Mouse (Mus musculus): ENCODE results near the gene Supt20. TPM values are rescaled to one million over a fixed set of nuclear protein-coding genes. Genes with fewer than 3 reads are reported as not detected.

Supt20 gene
- polyA plus RNA-seq (2015; fragmentation: Nextera tagmentation; extraction: Ambion mirVana) = 97.7 and 98.5 TPM in 2 replicates

DNA sequence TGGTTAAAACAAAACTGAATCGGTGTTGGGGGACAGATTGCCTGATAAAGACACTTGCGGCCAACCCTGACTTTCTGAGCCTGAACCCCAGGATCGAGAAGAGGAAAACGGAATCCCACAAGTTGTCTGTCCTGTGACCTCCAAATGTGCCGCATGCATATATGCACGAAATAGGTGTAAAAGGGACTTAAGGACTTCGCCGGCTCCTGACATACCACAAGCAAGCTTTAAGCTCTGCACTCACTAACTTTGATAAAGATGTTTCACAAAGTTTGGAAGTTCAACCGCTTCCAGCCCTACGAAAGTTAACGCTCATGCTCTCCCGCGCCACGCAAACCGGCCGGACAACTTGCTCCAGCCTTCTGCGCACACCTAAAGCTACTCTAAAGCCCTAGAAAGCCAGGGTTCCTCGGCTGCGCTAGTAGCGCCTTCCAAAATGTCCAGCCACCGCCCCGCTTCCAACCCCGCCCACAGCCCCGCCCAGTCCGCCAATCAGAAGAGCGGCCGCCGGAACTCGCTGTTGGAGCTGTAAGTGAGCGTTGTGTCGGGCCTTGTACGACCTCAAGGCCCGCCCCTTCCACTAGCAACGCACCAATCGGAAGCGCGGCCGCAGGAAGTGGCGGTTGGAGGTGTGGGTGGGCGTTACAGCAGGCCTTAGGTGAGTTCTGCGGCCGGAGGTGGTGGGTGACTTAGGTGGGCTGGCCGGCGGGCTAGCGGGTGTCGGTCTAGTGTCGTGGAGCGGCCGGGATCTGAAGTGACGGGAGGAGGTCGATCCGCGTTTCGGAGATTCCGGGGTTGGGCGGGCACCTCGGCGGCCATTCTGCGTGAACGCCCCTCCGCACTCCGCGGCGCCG is at the start of gene Supt20:
Gene Supt20 (plus strand): TSS at position 606 of the 854 bp plus-strand sequence.
- peak within 1 kb of the TSS; percentile 71 for H3K9ac ChIP-seq
- H3K36me3 ChIP-seq = peaks cover 18% of the 10 kb centered on the region
- WGBS = 1% methylated on average over 64 of the region's 65 CpGs
- no peaks in the 10 kb centered on the region for H3K9me3 ChIP-seq
- H3K4me1 ChIP-seq = peaks cover 3% of the 10 kb centered on the region; the same call in 1 of the 2 replicates
- H3K4me3 ChIP-seq = peak within 1 kb of the TSS; percentile 75
- H3K27me3 ChIP-seq = no peaks in the 10 kb centered on the region
- peak within 1 kb of the TSS; percentile 91 for H3K27ac ChIP-seq
- H3K4me2 ChIP-seq = peak within 1 kb of the TSS; percentile 66
- peak; percentile 98 for ATAC-seq (ENCODE audit: insufficient number of reproducible peaks, low FRiP score, low TSS enrichment, low read depth)

GRCm38 (mm10) chr3:54642851-54643250 is 49.8 kb upstream of the Supt20 start:
- no peak overlapping the region for H3K4me2 ChIP-seq
- H3K4me3 ChIP-seq = no peak overlapping the region
- no peaks in the 10 kb centered on the region for H3K4me1 ChIP-seq
- no peaks in the 10 kb centered on the region for H3K9me3 ChIP-seq
- no peak for ATAC-seq (ENCODE audit: insufficient number of reproducible peaks, low FRiP score, low TSS enrichment, low read depth)
- WGBS = 30% methylated on average over 1 of the region's 1 CpGs
- no peak overlapping the region for H3K9ac ChIP-seq
- no peaks in the 10 kb centered on the region for H3K36me3 ChIP-seq
- H3K27me3 ChIP-seq = no peaks in the 10 kb centered on the region
- H3K27ac ChIP-seq = no peak overlapping the region

GRCm38 (mm10) chr3:54647583-54647982 is 45.0 kb upstream of the Supt20 start:
- Histone ChIP-seq H3K36me3 (no peaks in the 10 kb centered on the region), H3K9ac (no peak overlapping the region), H3K4me2 (no peak overlapping the region), H3K9me3 (no peaks in the 10 kb centered on the region), H3K27me3 (no peaks in the 10 kb centered on the region), H3K27ac (peak overlapping the region; percentile 75), H3K4me1 (0 out of 2 replicates have a peak, but pooled peaks cover 7% of the 10 kb centered on the region), H3K4me3 (no peak overlapping the region)
- ATAC-seq (ENCODE audit: insufficient number of reproducible peaks, low FRiP score, low TSS enrichment, low read depth) = no peak; the same call in 1 of the 2 replicates
- 35% methylated on average over 2 of the region's 2 CpGs for WGBS

DNA sequence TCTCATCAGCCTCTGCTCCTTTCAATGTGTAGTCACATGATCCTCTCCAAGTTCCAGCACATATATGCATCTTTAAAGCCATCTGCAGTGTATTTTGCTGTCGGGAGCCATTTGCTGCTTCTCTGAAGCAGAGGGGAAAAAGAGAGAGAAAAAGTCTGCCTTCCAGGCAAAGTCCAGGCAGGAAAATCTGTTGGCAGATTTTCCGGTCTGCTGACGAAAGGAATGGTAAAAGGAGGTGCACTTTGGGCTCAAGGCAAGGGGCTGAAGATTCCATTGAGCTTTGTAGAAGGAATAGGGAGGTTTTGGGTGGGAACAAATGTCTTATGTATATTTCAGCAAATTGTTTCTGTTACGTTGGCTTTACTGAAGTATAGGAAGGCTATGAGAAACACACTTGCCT is 41.0 kb upstream of the Supt20 start:
- 52% methylated on average over 4 of the region's 4 CpGs for WGBS
- H3K9ac ChIP-seq = no peak overlapping the region
- no peaks in the 10 kb centered on the region for H3K9me3 ChIP-seq
- H3K36me3 ChIP-seq = no peaks in the 10 kb centered on the region
- no peak overlapping the region for H3K4me2 ChIP-seq
- no peak for ATAC-seq (ENCODE audit: insufficient number of reproducible peaks, low FRiP score, low TSS enrichment, low read depth)
- H3K27ac ChIP-seq = peak overlapping the region; percentile 23
- no peak overlapping the region for H3K4me3 ChIP-seq
- no peaks in the 10 kb centered on the region for H3K27me3 ChIP-seq
- 0 out of 2 replicates have a peak, but pooled peaks cover 7% of the 10 kb centered on the region for H3K4me1 ChIP-seq

- Histone ChIP-seq H3K4me3 (no peak overlapping the region), H3K9me3 (no peaks in the 10 kb centered on the region), H3K27me3 (no peaks in the 10 kb centered on the region), H3K4me2 (no peak overlapping the region), H3K36me3 (no peaks in the 10 kb centered on the region), H3K9ac (no peak overlapping the region), H3K27ac (no peak overlapping the region), H3K4me1 (0 out of 2 replicates have a peak, but pooled peaks cover 4% of the 10 kb centered on the region)
- no peak for ATAC-seq (ENCODE audit: insufficient number of reproducible peaks, low FRiP score, low TSS enrichment, low read depth)
- 78% methylated on average over 1 of the region's 1 CpGs for WGBS
These were observed 38.4 kb upstream of the Supt20 start for GRCm38 (mm10) chr3:54654169-54654568.

DNA sequence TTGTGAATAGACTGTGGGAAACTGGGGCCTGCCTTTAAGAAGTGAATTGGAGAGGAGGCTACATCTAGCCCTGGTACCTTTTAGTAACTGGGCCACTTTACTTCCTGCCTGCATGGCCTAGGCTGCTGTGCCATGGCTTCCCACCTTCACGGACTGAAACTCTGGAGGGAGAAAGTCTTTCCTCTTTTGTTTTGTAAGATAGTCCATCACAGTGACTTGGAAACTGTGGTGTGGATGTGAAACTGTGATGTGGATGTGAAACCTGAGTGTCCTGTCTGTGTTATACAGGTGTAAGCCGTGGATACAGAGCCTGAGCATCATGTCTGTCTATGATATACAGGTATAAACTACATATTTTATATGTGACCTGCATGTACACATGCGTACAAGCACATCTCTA is 35.5 kb upstream of the Supt20 start:
- H3K4me1 ChIP-seq = 0 out of 2 replicates have a peak, but pooled peaks cover 4% of the 10 kb centered on the region
- no peaks in the 10 kb centered on the region for H3K36me3 ChIP-seq
- no peak overlapping the region for H3K9ac ChIP-seq
- no peak overlapping the region for H3K4me2 ChIP-seq
- peak overlapping the region; percentile 59 for H3K27ac ChIP-seq
- no peaks in the 10 kb centered on the region for H3K9me3 ChIP-seq
- no peak overlapping the region for H3K4me3 ChIP-seq
- H3K27me3 ChIP-seq = no peaks in the 10 kb centered on the region
- WGBS = 78% methylated on average over 3 of the region's 3 CpGs
- no peak for ATAC-seq (ENCODE audit: insufficient number of reproducible peaks, low FRiP score, low TSS enrichment, low read depth)

- H3K4me3 ChIP-seq = no peak overlapping the region
- H3K4me2 ChIP-seq = no peak overlapping the region
- 0 out of 2 replicates have a peak, but pooled peaks cover 4% of the 10 kb centered on the region for H3K4me1 ChIP-seq
- peak overlapping the region; percentile 59 for H3K27ac ChIP-seq
- ATAC-seq (ENCODE audit: insufficient number of reproducible peaks, low FRiP score, low TSS enrichment, low read depth) = peak; percentile 78
- H3K27me3 ChIP-seq = no peaks in the 10 kb centered on the region
- no peak overlapping the region for H3K9ac ChIP-seq
- WGBS = 41% methylated on average over 6 of the region's 6 CpGs
- no peaks in the 10 kb centered on the region for H3K9me3 ChIP-seq
- H3K36me3 ChIP-seq = no peaks in the 10 kb centered on the region
These were observed 34.5 kb upstream of the Supt20 start for GRCm38 (mm10) chr3:54657888-54658626.

GRCm38 (mm10) chr3:54659736-54660135 is 32.9 kb upstream of the Supt20 start:
- H3K9me3 ChIP-seq = no peaks in the 10 kb centered on the region
- ATAC-seq (ENCODE audit: insufficient number of reproducible peaks, low FRiP score, low TSS enrichment, low read depth) = no peak
- 0 out of 2 replicates have a peak, but pooled peaks cover 4% of the 10 kb centered on the region for H3K4me1 ChIP-seq
- no peaks in the 10 kb centered on the region for H3K36me3 ChIP-seq
- no peak overlapping the region for H3K9ac ChIP-seq
- no peaks in the 10 kb centered on the region for H3K27me3 ChIP-seq
- no peak overlapping the region for H3K4me3 ChIP-seq
- WGBS = 99% methylated on average over 2 of the region's 2 CpGs
- H3K4me2 ChIP-seq = no peak overlapping the region
- no peak overlapping the region for H3K27ac ChIP-seq

GRCm38 (mm10) chr3:54662411-54662810 is 30.2 kb upstream of the Supt20 start:
- ATAC-seq (ENCODE audit: insufficient number of reproducible peaks, low FRiP score, low TSS enrichment, low read depth) = no peak
- Histone ChIP-seq H3K27me3 (no peaks in the 10 kb centered on the region), H3K4me2 (no peak overlapping the region), H3K36me3 (no peaks in the 10 kb centered on the region), H3K9ac (no peak overlapping the region), H3K4me3 (no peak overlapping the region), H3K4me1 (0 out of 2 replicates have a peak, but pooled peaks cover 4% of the 10 kb centered on the region), H3K27ac (no peak overlapping the region), H3K9me3 (no peaks in the 10 kb centered on the region)
- WGBS = 67% methylated on average over 5 of the region's 5 CpGs

DNA sequence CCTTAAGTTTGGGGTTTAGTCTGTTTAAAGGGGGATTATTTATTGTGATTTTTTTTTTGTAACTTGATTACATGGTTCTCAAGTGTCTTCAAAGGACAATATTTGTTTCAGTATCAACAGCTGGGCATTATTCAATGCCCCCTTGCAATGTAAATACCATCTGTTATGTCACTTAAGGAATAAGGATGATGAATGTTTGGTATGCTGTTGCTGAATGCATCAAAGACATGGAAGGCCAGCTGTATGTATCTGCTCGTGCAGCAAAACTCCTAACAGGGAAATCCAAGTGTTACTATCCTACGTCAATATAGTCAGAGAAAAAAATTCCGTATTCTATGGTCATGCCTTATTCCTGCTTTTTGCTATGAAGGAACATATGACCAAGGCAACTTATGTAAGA is 24.5 kb upstream of the Supt20 start:
- 70% methylated on average over 3 of the region's 3 CpGs for WGBS
- no peak for ATAC-seq (ENCODE audit: insufficient number of reproducible peaks, low FRiP score, low TSS enrichment, low read depth)
- no peak overlapping the region for H3K4me3 ChIP-seq

DNA sequence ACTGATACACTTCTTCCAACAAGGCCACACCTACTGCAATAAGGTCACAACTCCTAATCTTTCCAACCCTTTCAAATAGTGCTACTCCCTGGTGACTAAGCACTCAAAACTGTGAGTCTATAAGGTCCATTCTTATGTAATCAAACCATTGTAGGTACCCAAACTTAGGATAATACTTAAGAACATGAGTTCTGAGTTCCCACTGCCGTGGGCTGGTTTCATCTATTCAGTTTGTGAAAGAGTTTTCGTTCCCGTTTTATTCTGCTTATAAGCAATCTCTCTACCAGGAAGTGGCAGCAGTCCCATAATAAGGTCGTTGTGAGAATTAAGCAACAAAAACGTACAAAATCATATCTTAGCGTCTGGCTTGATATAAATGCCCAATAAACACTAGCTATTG is 23.9 kb upstream of the Supt20 start:
- no peak overlapping the region for H3K9ac ChIP-seq
- no peak overlapping the region for H3K4me2 ChIP-seq
- no peak overlapping the region for H3K27ac ChIP-seq
- no peaks in the 10 kb centered on the region for H3K9me3 ChIP-seq
- WGBS = 80% methylated on average over 6 of the region's 6 CpGs
- H3K36me3 ChIP-seq = no peaks in the 10 kb centered on the region
- ATAC-seq (ENCODE audit: insufficient number of reproducible peaks, low FRiP score, low TSS enrichment, low read depth) = no peak
- H3K4me3 ChIP-seq = no peak overlapping the region
- no peaks in the 10 kb centered on the region for H3K27me3 ChIP-seq
- peaks cover 10% of the 10 kb centered on the region; the same call in 1 of the 2 replicates for H3K4me1 ChIP-seq

More for the DNA sequence above, 24.5 kb upstream of the Supt20 start:
- Histone ChIP-seq H3K4me1 (peaks cover 7% of the 10 kb centered on the region; the same call in 1 of the 2 replicates), H3K36me3 (no peaks in the 10 kb centered on the region), H3K27ac (no peak overlapping the region), H3K9me3 (no peaks in the 10 kb centered on the region), H3K27me3 (no peaks in the 10 kb centered on the region), H3K4me2 (no peak overlapping the region), H3K9ac (no peak overlapping the region)

- Histone ChIP-seq H3K36me3 (no peaks in the 10 kb centered on the region), H3K27me3 (no peaks in the 10 kb centered on the region), H3K9me3 (no peaks in the 10 kb centered on the region), H3K4me1 (peaks cover 10% of the 10 kb centered on the region; the same call in 1 of the 2 replicates), H3K27ac (no peak overlapping the region), H3K9ac (no peak overlapping the region), H3K4me2 (no peak overlapping the region), H3K4me3 (no peak overlapping the region)
- WGBS = 85% methylated on average over 6 of the region's 6 CpGs
- no peak for ATAC-seq (ENCODE audit: insufficient number of reproducible peaks, low FRiP score, low TSS enrichment, low read depth)
These were observed 23.0 kb upstream of the Supt20 start for GRCm38 (mm10) chr3:54669559-54669958.

All from limb, embryonic 15.5 days (tissue).